Mouse (Mus musculus): Measurements from ENCODE around the gene Dgkg. TPM values are rescaled to one million over a fixed set of nuclear protein-coding genes. Genes with fewer than 3 reads are reported as not detected.

The Dgkg gene
- polyA plus RNA-seq, 1 experiment from 2014 or later = 1.4 TPM

- H3K9ac ChIP-seq (ENCODE audit: low read depth, low read length) = no peak overlapping the region
- no peak overlapping the region for H3K4me2 ChIP-seq (ENCODE audit: low read depth, low read length)
- no peaks in the 10 kb centered on the region for H3K9me3 ChIP-seq (ENCODE audit: control insufficient read depth, low read length)
- DNase-seq (ENCODE audit: low spot score) (no peak), ATAC-seq (ENCODE audit: low read depth) (no peak)
- H3K4me1 ChIP-seq (ENCODE audit: control insufficient read depth, insufficient read depth, low read length) = no peaks in the 10 kb centered on the region
- H3K27ac ChIP-seq (replicated peaks; ENCODE audit: low read depth, low read length) = no peak overlapping the region
- no peaks in the 10 kb centered on the region for H3K27me3 ChIP-seq (replicated peaks; ENCODE audit: control insufficient read depth, insufficient read depth, low read length)
- WGBS = 61% methylated on average over 3 of the region's 3 CpGs
- H3K4me3 ChIP-seq (ENCODE audit: low read depth, low read length) = no peak overlapping the region
- H3K36me3 ChIP-seq (ENCODE audit: control insufficient read depth, insufficient read depth, low read length) = no peaks in the 10 kb centered on the region
Observed at GRCm38 (mm10) chr16:22637311-22637710, 19.7 kb downstream of the Dgkg start.

DNA sequence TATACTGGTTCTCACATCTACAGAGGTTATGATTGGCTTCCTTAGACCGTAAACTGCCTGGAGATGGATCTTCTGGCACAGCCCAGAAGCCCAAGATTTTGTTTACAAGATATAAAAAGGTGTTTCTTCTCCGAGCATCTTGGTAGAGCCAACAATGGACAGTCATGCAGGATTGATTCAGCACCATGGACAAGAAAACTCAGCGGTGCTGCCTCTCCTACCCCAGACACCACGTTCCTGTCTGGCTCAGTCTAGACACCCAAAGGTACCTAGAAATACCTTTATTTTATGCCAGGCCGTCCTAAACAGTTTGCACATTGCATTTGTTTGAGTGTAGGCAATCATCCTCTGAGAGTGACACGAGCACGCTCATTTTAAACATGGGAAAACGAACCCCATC, 21.3 kb downstream of the Dgkg start:
- WGBS = 51% methylated on average over 8 of the region's 8 CpGs
- Histone ChIP-seq H3K4me3 (ENCODE audit: low read depth, low read length) (no peak overlapping the region), H3K36me3 (ENCODE audit: control insufficient read depth, insufficient read depth, low read length) (no peaks in the 10 kb centered on the region), H3K27me3 (replicated peaks; ENCODE audit: control insufficient read depth, insufficient read depth, low read length) (no peaks in the 10 kb centered on the region), H3K4me2 (ENCODE audit: low read depth, low read length) (no peak overlapping the region), H3K9me3 (ENCODE audit: control insufficient read depth, low read length) (no peaks in the 10 kb centered on the region), H3K9ac (ENCODE audit: low read depth, low read length) (no peak overlapping the region), H3K27ac (replicated peaks; ENCODE audit: low read depth, low read length) (no peak overlapping the region), H3K4me1 (ENCODE audit: control insufficient read depth, insufficient read depth, low read length) (no peaks in the 10 kb centered on the region)
- ATAC-seq (ENCODE audit: low read depth) (no peak), DNase-seq (ENCODE audit: low spot score) (peak; percentile 60)

DNA sequence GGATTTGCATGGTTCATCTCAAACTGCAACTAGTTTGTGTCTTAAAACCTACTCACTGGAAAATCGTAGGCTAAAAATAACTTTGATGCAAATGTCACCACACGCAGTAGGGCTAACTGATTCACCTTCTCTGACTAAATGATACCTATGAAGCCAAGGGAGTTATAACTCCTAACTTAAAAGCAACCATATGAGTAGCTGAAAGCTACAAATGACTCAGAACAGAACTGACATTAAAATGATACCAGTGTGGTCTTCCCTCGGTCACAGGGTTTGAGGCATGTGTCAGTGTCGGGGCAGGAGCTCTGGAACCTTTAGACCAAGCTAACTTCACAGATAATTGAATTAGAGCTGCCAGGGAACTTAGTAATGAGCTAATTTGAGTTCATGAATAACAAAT, 24.0 kb downstream of the Dgkg start:
- no peak for DNase-seq (ENCODE audit: low spot score)
- Histone ChIP-seq H3K27me3 (replicated peaks; ENCODE audit: control insufficient read depth, insufficient read depth, low read length) (no peaks in the 10 kb centered on the region), H3K4me3 (ENCODE audit: low read depth, low read length) (no peak overlapping the region), H3K4me1 (ENCODE audit: control insufficient read depth, insufficient read depth, low read length) (no peaks in the 10 kb centered on the region), H3K27ac (replicated peaks; ENCODE audit: low read depth, low read length) (no peak overlapping the region), H3K9me3 (ENCODE audit: control insufficient read depth, low read length) (no peaks in the 10 kb centered on the region), H3K9ac (ENCODE audit: low read depth, low read length) (no peak overlapping the region), H3K4me2 (ENCODE audit: low read depth, low read length) (no peak overlapping the region), H3K36me3 (ENCODE audit: control insufficient read depth, insufficient read depth, low read length) (no peaks in the 10 kb centered on the region)
- 76% methylated on average over 4 of the region's 4 CpGs for WGBS
- ATAC-seq (ENCODE audit: low read depth) = no peak

DNA sequence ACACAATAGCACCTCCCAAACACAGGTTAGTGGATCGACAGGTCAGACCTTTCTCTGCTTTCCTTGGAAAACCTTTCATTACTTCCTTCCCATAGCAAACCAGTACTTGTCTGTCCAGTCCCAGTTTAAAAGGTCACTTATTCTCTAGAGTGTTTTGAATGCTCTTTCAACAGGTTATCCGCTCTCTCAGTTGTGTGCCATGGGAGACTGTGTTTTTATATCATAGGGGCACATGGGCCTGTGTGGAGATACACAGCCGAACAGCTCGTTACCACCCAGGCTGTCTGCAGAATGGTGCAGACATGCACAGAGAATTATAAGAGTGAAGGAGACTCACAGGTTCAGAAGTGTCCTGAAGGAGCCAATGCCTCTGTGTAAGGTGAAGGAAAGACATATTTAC, 26.7 kb downstream of the Dgkg start:
- Histone ChIP-seq H3K4me3 (ENCODE audit: low read depth, low read length) (no peak overlapping the region), H3K27me3 (replicated peaks; ENCODE audit: control insufficient read depth, insufficient read depth, low read length) (no peaks in the 10 kb centered on the region), H3K4me1 (ENCODE audit: control insufficient read depth, insufficient read depth, low read length) (no peaks in the 10 kb centered on the region), H3K4me2 (ENCODE audit: low read depth, low read length) (no peak overlapping the region), H3K9me3 (ENCODE audit: control insufficient read depth, low read length) (no peaks in the 10 kb centered on the region), H3K27ac (replicated peaks; ENCODE audit: low read depth, low read length) (no peak overlapping the region), H3K36me3 (ENCODE audit: control insufficient read depth, insufficient read depth, low read length) (no peaks in the 10 kb centered on the region), H3K9ac (ENCODE audit: low read depth, low read length) (no peak overlapping the region)
- WGBS = 74% methylated on average over 4 of the region's 4 CpGs
- no peak for DNase-seq (ENCODE audit: low spot score)
- no peak for ATAC-seq (ENCODE audit: low read depth)

DNA sequence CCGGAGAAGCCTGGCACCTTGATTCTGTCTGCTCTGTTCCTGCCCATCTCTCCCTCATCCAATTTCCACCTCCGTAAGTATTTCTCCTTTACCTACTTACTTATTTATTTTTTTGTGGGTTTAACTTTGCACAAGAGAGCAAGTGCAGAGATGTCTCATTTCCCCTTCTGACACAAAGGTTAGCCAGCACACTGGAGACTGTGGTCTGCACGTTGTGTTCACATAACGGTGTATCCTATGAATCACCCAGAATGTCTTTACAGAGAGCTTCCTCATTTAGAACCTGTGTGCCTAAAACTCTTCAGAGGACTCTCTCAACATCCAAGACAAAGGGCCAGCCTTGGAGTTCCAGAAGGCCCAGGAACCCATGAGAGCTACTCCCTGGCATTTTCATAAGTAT, 27.1 kb downstream of the Dgkg start:
- ATAC-seq (ENCODE audit: low read depth) (no peak), DNase-seq (ENCODE audit: low spot score) (no peak)
- no peak overlapping the region for H3K4me2 ChIP-seq (ENCODE audit: low read depth, low read length)
- H3K9me3 ChIP-seq (ENCODE audit: control insufficient read depth, low read length) = no peaks in the 10 kb centered on the region
- H3K27ac ChIP-seq (replicated peaks; ENCODE audit: low read depth, low read length) = no peak overlapping the region
- H3K27me3 ChIP-seq (replicated peaks; ENCODE audit: control insufficient read depth, insufficient read depth, low read length) = no peaks in the 10 kb centered on the region
- no peaks in the 10 kb centered on the region for H3K4me1 ChIP-seq (ENCODE audit: control insufficient read depth, insufficient read depth, low read length)
- H3K36me3 ChIP-seq (ENCODE audit: control insufficient read depth, insufficient read depth, low read length) = no peaks in the 10 kb centered on the region
- H3K4me3 ChIP-seq (ENCODE audit: low read depth, low read length) = no peak overlapping the region
- no peak overlapping the region for H3K9ac ChIP-seq (ENCODE audit: low read depth, low read length)
- 80% methylated on average over 4 of the region's 4 CpGs for WGBS

- H3K4me3 ChIP-seq (ENCODE audit: low read depth, low read length) = no peak overlapping the region
- no peak overlapping the region for H3K27ac ChIP-seq (replicated peaks; ENCODE audit: low read depth, low read length)
- no peak overlapping the region for H3K4me2 ChIP-seq (ENCODE audit: low read depth, low read length)
- WGBS = 85% methylated on average over 5 of the region's 5 CpGs
- DNase-seq (ENCODE audit: low spot score) = no peak
- H3K36me3 ChIP-seq (ENCODE audit: control insufficient read depth, insufficient read depth, low read length) = no peaks in the 10 kb centered on the region
- H3K9ac ChIP-seq (ENCODE audit: low read depth, low read length) = no peak overlapping the region
- no peaks in the 10 kb centered on the region for H3K27me3 ChIP-seq (replicated peaks; ENCODE audit: control insufficient read depth, insufficient read depth, low read length)
- H3K4me1 ChIP-seq (ENCODE audit: control insufficient read depth, insufficient read depth, low read length) = no peaks in the 10 kb centered on the region
- H3K9me3 ChIP-seq (ENCODE audit: control insufficient read depth, low read length) = no peaks in the 10 kb centered on the region
- ATAC-seq (ENCODE audit: low read depth) = no peak
Observed at GRCm38 (mm10) chr16:22625987-22626386, 31.0 kb downstream of the Dgkg start.

DNA sequence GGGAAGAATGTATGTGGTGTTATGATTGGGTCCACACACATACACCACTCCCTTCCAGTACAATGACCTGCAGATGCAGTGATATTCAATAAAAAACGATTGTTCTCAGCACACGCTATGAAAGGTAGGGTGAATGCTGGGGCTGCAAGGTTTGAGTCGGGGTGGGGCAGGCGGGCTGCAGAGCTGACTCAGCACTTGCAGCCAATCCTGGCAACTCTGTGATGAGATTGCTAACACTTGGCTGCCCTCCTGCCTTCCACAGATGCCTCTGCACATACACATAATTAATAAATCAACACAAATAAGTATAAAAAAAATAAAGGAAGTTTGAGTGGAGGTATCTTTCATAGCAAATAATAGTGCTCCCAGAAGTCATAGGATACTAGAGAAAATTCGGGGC, 31.6 kb downstream of the Dgkg start:
- Histone ChIP-seq H3K36me3 (ENCODE audit: control insufficient read depth, insufficient read depth, low read length) (no peaks in the 10 kb centered on the region), H3K4me1 (ENCODE audit: control insufficient read depth, insufficient read depth, low read length) (no peaks in the 10 kb centered on the region), H3K27ac (replicated peaks; ENCODE audit: low read depth, low read length) (no peak overlapping the region), H3K27me3 (replicated peaks; ENCODE audit: control insufficient read depth, insufficient read depth, low read length) (no peaks in the 10 kb centered on the region), H3K4me3 (ENCODE audit: low read depth, low read length) (no peak overlapping the region), H3K9ac (ENCODE audit: low read depth, low read length) (no peak overlapping the region), H3K9me3 (ENCODE audit: control insufficient read depth, low read length) (no peaks in the 10 kb centered on the region), H3K4me2 (ENCODE audit: low read depth, low read length) (no peak overlapping the region)
- WGBS = 74% methylated on average over 5 of the region's 5 CpGs
- no peak for ATAC-seq (ENCODE audit: low read depth)
- no peak for DNase-seq (ENCODE audit: low spot score)

DNA sequence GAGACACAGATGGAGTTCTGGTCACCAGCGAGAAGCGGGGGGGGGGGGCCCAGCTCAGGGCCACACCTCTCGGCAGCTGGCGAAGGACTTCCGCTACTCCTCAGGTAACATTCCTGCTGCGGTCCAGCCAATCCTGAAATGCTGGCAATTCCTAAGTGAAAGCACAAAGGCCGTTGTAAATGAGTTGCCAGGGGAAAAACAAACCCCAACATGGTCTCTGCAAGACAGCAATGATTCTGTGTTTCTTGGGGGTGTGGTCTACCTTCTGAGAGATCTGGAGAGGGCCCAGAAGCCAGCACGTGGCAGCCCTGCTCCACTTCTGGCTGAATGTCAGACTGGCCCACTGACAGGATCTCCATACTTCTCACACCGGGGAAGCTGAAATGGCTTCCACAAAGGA, 34.7 kb downstream of the Dgkg start:
- DNase-seq (ENCODE audit: low spot score) (peak; percentile 20), ATAC-seq (ENCODE audit: low read depth) (no peak)
- 17% methylated on average over 9 of the region's 9 CpGs for WGBS
- Histone ChIP-seq H3K4me2 (ENCODE audit: low read depth, low read length) (no peak overlapping the region), H3K4me3 (ENCODE audit: low read depth, low read length) (no peak overlapping the region), H3K4me1 (ENCODE audit: control insufficient read depth, insufficient read depth, low read length) (no peaks in the 10 kb centered on the region), H3K9me3 (ENCODE audit: control insufficient read depth, low read length) (no peaks in the 10 kb centered on the region), H3K9ac (ENCODE audit: low read depth, low read length) (no peak overlapping the region), H3K27me3 (replicated peaks; ENCODE audit: control insufficient read depth, insufficient read depth, low read length) (no peaks in the 10 kb centered on the region), H3K27ac (replicated peaks; ENCODE audit: low read depth, low read length) (no peak overlapping the region), H3K36me3 (ENCODE audit: control insufficient read depth, insufficient read depth, low read length) (no peaks in the 10 kb centered on the region)

DNA sequence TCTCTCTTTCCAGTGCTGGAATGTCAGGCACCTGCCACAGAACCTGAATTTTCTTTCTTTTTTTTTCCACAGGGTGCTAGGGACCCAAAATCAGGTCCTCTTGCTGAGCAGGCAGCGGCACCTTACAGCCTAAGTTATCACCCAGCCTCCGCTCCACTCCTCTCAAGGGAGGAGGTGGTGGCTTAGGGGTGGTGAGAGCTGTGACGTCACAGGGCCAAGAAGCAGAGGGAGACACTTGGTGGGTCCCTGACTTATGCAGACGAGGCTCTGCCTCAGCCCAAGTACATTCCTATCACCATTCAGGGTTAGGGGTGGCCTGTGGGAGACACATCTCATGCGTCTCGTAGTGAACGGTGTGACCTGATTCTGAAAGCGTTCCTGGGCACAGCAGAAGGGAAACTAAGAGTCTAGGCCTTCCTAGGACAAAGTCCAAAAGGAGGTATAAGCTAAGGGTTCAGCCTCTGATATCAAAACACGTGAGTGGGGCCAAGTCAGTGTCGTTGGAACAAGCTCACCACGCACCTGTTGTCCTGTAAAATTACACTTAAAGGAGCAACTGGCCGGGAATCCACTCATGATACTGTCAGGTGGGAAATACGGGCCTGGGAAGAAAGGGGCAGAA, 35.6 kb downstream of the Dgkg start:
- no peaks in the 10 kb centered on the region for H3K27me3 ChIP-seq (replicated peaks; ENCODE audit: control insufficient read depth, insufficient read depth, low read length)
- no peak overlapping the region for H3K9ac ChIP-seq (ENCODE audit: low read depth, low read length)
- H3K27ac ChIP-seq (replicated peaks; ENCODE audit: low read depth, low read length) = no peak overlapping the region
- DNase-seq (ENCODE audit: low spot score) = no peak
- no peaks in the 10 kb centered on the region for H3K36me3 ChIP-seq (ENCODE audit: control insufficient read depth, insufficient read depth, low read length)
- no peak overlapping the region for H3K4me2 ChIP-seq (ENCODE audit: low read depth, low read length)
- H3K4me1 ChIP-seq (ENCODE audit: control insufficient read depth, insufficient read depth, low read length) = no peaks in the 10 kb centered on the region
- no peaks in the 10 kb centered on the region for H3K9me3 ChIP-seq (ENCODE audit: control insufficient read depth, low read length)
- no peak overlapping the region for H3K4me3 ChIP-seq (ENCODE audit: low read depth, low read length)
- ATAC-seq (ENCODE audit: low read depth) = no peak
- WGBS = 84% methylated on average over 13 of the region's 13 CpGs

Measured in embryonic facial prominence, embryonic 14.5 days (tissue).